Mouse (Mus musculus) CH12.LX (cell line): ENCODE measurements at regions not wholly inside any gene's neighbourhood (a gene's known extent, or its start where the extent isn't known, plus 50 kb on each side); places are given as distances from the start of the nearest gene placed in this dataset.

Source experiments
- DNase-seq: peaks from one replicate; pipeline ENCODE4 v3.0.0-alpha.2; 2013; ENCODE audit errors: extremely low read depth
- H3K27ac ChIP-seq: 2 replicates; pipeline ENCODE4 v1.5.1; 2012; ENCODE audit warnings: low read depth, mild to moderate bottlenecking, control low read depth, moderate library complexity; ENCODE audit not compliant: insufficient read depth
- H3K27me3 ChIP-seq: replicated peaks from 2 replicates; pipeline ENCODE3; 2012; ENCODE audit warnings: inconsistent platforms
- H3K36me3 ChIP-seq, 2 experiments: replicated peaks in 1 of 2; 2 replicates each; pipeline versions ENCODE3 to v1.6.1; 2012; ENCODE audit warnings: inconsistent platforms in 1 of 2, low read length in 1 of 2, mild to moderate bottlenecking in 1 of 2, mixed read lengths in 1 of 2, moderate library complexity in 1 of 2; ENCODE audit not compliant: control insufficient read depth in 1 of 2, insufficient read depth in 1 of 2
- H3K4me1 ChIP-seq, 2 experiments: 2 replicates each; pipeline ENCODE4 v1.6.1; 2012; ENCODE audit warnings: inconsistent platforms in 1 of 2, moderate library complexity in 1 of 2; ENCODE audit not compliant: insufficient read depth in 2 of 2, control insufficient read depth in 1 of 2
- H3K4me2 ChIP-seq: 2 replicates; pipeline ENCODE4 v1.6.1; 2012; ENCODE audit warnings: low read depth, mild to moderate bottlenecking, control low read depth; ENCODE audit not compliant: poor library complexity, insufficient read depth, severe bottlenecking
- H3K4me3 ChIP-seq, 3 experiments: fragments of 150-350 bp in 1 of 3; sonication (generic) in 1 of 3; replicated peaks in 1 of 3; 2 replicates each; pipeline versions ENCODE3 to v1.5.1; 2011 to 2012; ENCODE audit warnings: low read depth in 2 of 3, low read length in 2 of 3, mild to moderate bottlenecking in 2 of 3, moderate library complexity in 2 of 3, control low read depth in 1 of 3, improper control_type of control experiment in 1 of 3, inconsistent platforms in 1 of 3, mixed read lengths in 1 of 3; ENCODE audit not compliant: poor library complexity in 1 of 3
- H3K79me2 ChIP-seq: replicated peaks from 2 replicates; pipeline ENCODE4 v1.6.1; 2012; ENCODE audit warnings: mild to moderate bottlenecking, moderate library complexity; ENCODE audit not compliant: control insufficient read depth, poor library complexity, insufficient read depth, severe bottlenecking; ENCODE audit errors: extremely low read depth
- H3K9ac ChIP-seq: 2 replicates; pipeline ENCODE4 v1.6.1; 2012; ENCODE audit warnings: low read depth, mild to moderate bottlenecking, control low read depth, moderate library complexity; ENCODE audit not compliant: insufficient read depth
- H3K9me3 ChIP-seq: replicated peaks from 2 replicates; pipeline ENCODE3; 2012; ENCODE audit warnings: low read length, inconsistent platforms, mixed read lengths
- BHLHE40 ChIP-seq: IDR thresholded peaks from 2 replicates; pipeline ENCODE4 v1.6.1; 2011; ENCODE audit warnings: mild to moderate bottlenecking, low read depth, low read length, improper control_type of control experiment
- CHD1 ChIP-seq: IDR thresholded peaks from 2 replicates; pipeline ENCODE4 v1.6.1; 2012; ENCODE audit warnings: low read depth, low read length, improper control_type of control experiment, inconsistent platforms
- CHD2 ChIP-seq: IDR thresholded peaks from 2 replicates; pipeline ENCODE4 v1.6.1; 2011; ENCODE audit warnings: low read length, improper control_type of control experiment
- CTCF ChIP-seq, 2 experiments: IDR thresholded peaks in 1 of 2; conservative IDR thresholded peaks in 1 of 2; 2 replicates each; pipeline ENCODE4 v1.5.1; 2011 to 2012; ENCODE audit warnings: low read depth in 2 of 2, low read length in 2 of 2, improper control_type of control experiment in 1 of 2, inconsistent platforms in 1 of 2, mild to moderate bottlenecking in 1 of 2, moderate library complexity in 1 of 2
- ELF1 ChIP-seq: IDR thresholded peaks from 2 replicates; pipeline ENCODE4 v1.6.1; 2014; ENCODE audit warnings: low read depth, mild to moderate bottlenecking, inconsistent platforms, low read length, improper control_type of control experiment
- JUND ChIP-seq: conservative IDR thresholded peaks from 2 replicates; pipeline ENCODE4 v1.6.1; 2011; ENCODE audit warnings: low read depth, low read length, improper control_type of control experiment
- MEF2A ChIP-seq: IDR thresholded peaks from 2 replicates; pipeline ENCODE4 v1.6.1; 2014; ENCODE audit warnings: low read depth, mild to moderate bottlenecking, inconsistent platforms, low read length, improper control_type of control experiment, borderline replicate concordance
- MYC ChIP-seq: IDR thresholded peaks from 2 replicates; pipeline ENCODE4 v1.6.1; 2011; ENCODE audit warnings: low read depth, mild to moderate bottlenecking, improper control_type of control experiment, low read length
- NRF1 ChIP-seq: IDR thresholded peaks from 2 replicates; pipeline ENCODE4 v1.6.1; 2014; ENCODE audit warnings: low read depth, mild to moderate bottlenecking, inconsistent platforms, low read length, improper control_type of control experiment, moderate library complexity
- PAX5 ChIP-seq: IDR thresholded peaks from 2 replicates; pipeline ENCODE4 v1.6.1; 2012; ENCODE audit warnings: low read length, inconsistent platforms, mixed read lengths
- POLR2AphosphoS2 ChIP-seq: IDR thresholded peaks from 2 replicates; pipeline ENCODE4 v1.6.1; 2011; ENCODE audit warnings: low read depth, low read length, improper control_type of control experiment
- RAD21 ChIP-seq: IDR thresholded peaks from 2 replicates; pipeline ENCODE4 v1.6.1; 2011; ENCODE audit warnings: low read depth, mild to moderate bottlenecking, low read length, improper control_type of control experiment, moderate library complexity
- TCF12 ChIP-seq: IDR thresholded peaks from 2 replicates; pipeline ENCODE4 v1.6.1; 2014; ENCODE audit warnings: low read depth, mild to moderate bottlenecking, inconsistent platforms, low read length, improper control_type of control experiment
- UBTF ChIP-seq: IDR thresholded peaks from 2 replicates; pipeline ENCODE4 v1.6.1; 2012; ENCODE audit warnings: low read depth, mild to moderate bottlenecking, inconsistent platforms, low read length, improper control_type of control experiment, moderate library complexity
- USF1 ChIP-seq: IDR thresholded peaks from 2 replicates; pipeline ENCODE4 v1.6.1; 2014; ENCODE audit warnings: low read depth, mild to moderate bottlenecking, inconsistent platforms, low read length, improper control_type of control experiment
- ZC3H11A ChIP-seq: IDR thresholded peaks from 2 replicates; pipeline ENCODE4 v1.6.1; 2012; ENCODE audit warnings: low read depth, mild to moderate bottlenecking, inconsistent platforms, low read length, improper control_type of control experiment
- ZNF384 ChIP-seq: IDR thresholded peaks from 2 replicates; pipeline ENCODE4 v1.6.1; 2012; ENCODE audit warnings: low read depth, low read length, improper control_type of control experiment, inconsistent platforms
- dilution Hi-C: fragments of 300-500 bp; cut with MboI; formaldehyde crosslinking; loops from 2 replicates; pipeline ENCODE4 v1.14.3; 2020; ENCODE audit warnings: low sequenced_read_pairs; ENCODE audit not compliant: extremely low pct_unique_long_range_greater_than_20kb, extremely low pct_ligation_motif_present
- in situ Hi-C: fragments of 300-500 bp; cut with MboI; formaldehyde crosslinking; loops from 3 replicates; pipeline ENCODE4 v1.14.3; 2019; ENCODE audit warnings: low sequenced_read_pairs, low pct_ligation_motif_present, low pct_unique_long_range_greater_than_20kb, mixed read lengths

GRCm38 (mm10) chr8:7710764-7711163 is 950.3 kb downstream of the Efnb2 start:
- Histone ChIP-seq H3K4me3 (no peak overlapping the region), H3K4me2 (no peak overlapping the region), H3K9ac (no peak overlapping the region)
- TF ChIP-seq CTCF (conservative IDR thresholded peaks at IDR 0.05 in 1 of 2, IDR thresholded peaks at IDR 0.05 in 1 of 2; ENCODE audit: low read depth in 2 of 2, low read length in 2 of 2): no peak
- no peak for TF ChIP-seq PAX5
- no peak for TF ChIP-seq MEF2A
- TF ChIP-seq BHLHE40: no peak
- no peak for TF ChIP-seq CHD2
- TF ChIP-seq RAD21: no peak
- no peak for TF ChIP-seq UBTF
- TF ChIP-seq, all 38 proteins: peak for 0
- no peak for DNase-seq
- dilution Hi-C loops: no loop called here
- Histone ChIP-seq H3K27me3 (no peaks in the 10 kb centered on the region), H3K36me3 (no peaks in the 10 kb centered on the region), H3K27ac (no peak overlapping the region), H3K9me3 (peaks cover 31% of the 10 kb centered on the region), H3K79me2 (no peaks in the 10 kb centered on the region), H3K4me1 (no peaks in the 10 kb centered on the region)
- in situ Hi-C loops: no loop called here

GRCm38 (mm10) chr8:7709406-7709805 is 951.6 kb downstream of the Efnb2 start:
- Histone ChIP-seq H3K4me3 (no peak overlapping the region), H3K4me2 (no peak overlapping the region), H3K27me3 (no peaks in the 10 kb centered on the region), H3K36me3 (no peaks in the 10 kb centered on the region), H3K79me2 (no peaks in the 10 kb centered on the region), H3K27ac (no peak overlapping the region), H3K9me3 (peaks cover 30% of the 10 kb centered on the region), H3K9ac (no peak overlapping the region), H3K4me1 (no peaks in the 10 kb centered on the region)
- no peak for DNase-seq
- in situ Hi-C loops: no loop called here
- dilution Hi-C loops: no loop called here
- TF ChIP-seq TCF12 (no peak), NRF1 (no peak), MYC (no peak), CHD1 (no peak), ZC3H11A (no peak), POLR2AphosphoS2 (no peak), CTCF (conservative IDR thresholded peaks at IDR 0.05 in 1 of 2, IDR thresholded peaks at IDR 0.05 in 1 of 2; ENCODE audit: low read depth in 2 of 2, low read length in 2 of 2) (no peak), JUND (no peak), ZNF384 (no peak), UBTF (no peak), ELF1 (no peak), USF1 (no peak), BHLHE40 (no peak)
